Mouse (Mus musculus): ENCODE results near the gene Olfr328.

DNA sequence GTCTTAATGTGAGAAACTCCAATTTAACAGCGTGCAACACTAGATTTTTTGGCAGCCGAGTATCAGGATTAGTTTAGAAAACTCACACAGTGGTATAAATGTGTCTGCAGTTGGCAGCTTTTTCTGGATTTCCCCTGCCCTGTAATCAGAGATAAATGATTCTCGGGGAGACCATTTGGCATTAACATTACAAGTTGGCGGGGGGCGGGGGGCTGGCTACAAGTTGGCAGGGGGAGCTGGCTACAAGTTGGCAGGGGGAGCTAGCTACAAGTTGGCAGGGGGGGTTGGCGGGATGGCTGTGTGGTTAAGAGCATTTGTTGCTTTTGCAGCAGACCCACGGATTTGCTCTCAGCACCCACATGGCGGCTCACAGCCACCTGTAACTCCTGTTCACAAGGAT is 23.2 kb upstream of the Olfr328 start:
- TF ChIP-seq CTCF (IDR thresholded peaks at IDR 0.05; ENCODE audit: low read depth) (no peak), EP300 (optimal IDR thresholded peaks at IDR 0.05) (no peak)
